8 mouse cellular contexts compared by ENCODE assay signal in genomic region chr14:47187666-47188360, GRCm38 (mm10). TPM values are rescaled to one million over a fixed set of nuclear protein-coding genes. Genes with fewer than 3 reads are reported as not detected.
DNase-seq lines count a peak whose midpoint lies in the region; ATAC-seq and TF ChIP-seq lines count a peak whose summit lies in the region.

No protein-coding gene starts in this region.

- peak; percentile 9 for DNase-seq in gastrocnemius, adult 18-20 months (ENCODE audit: low spot score)
- DNase-seq in gastrocnemius, postnatal 36 days, result no peak
- DNase-seq in embryonic facial prominence, embryonic 14.5 days (ENCODE audit: low spot score), result no peak
- no peak for DNase-seq in hindbrain, postnatal 0 days (ENCODE audit: low spot score)
- DNase-seq in lung, embryonic 14.5 days, result no peak
- DNase-seq in spleen, postnatal 10 days (ENCODE audit: low spot score in 2 of 2), result peak; percentile 53 to 61
- no peak for DNase-seq in right cerebral cortex, postnatal 25 days
- DNase-seq in gastrocnemius, adult 8-10 months (ENCODE audit: low spot score in 2 of 2), result no peak

- H3K4me1 ChIP-seq in embryonic facial prominence, embryonic 14.5 days (ENCODE audit: control insufficient read depth, insufficient read depth, low read length), result peaks cover 7% of the 10 kb centered on the region; the same call in 1 of the 2 replicates
- H3K4me1 ChIP-seq in hindbrain, postnatal 0 days (ENCODE audit: insufficient read depth, low read length), result peaks cover 4% of the 10 kb centered on the region; the same call in 1 of the 2 replicates
- no peaks in the 10 kb centered on the region for H3K4me1 ChIP-seq in lung, embryonic 14.5 days (ENCODE audit: insufficient read depth)

- peak overlapping the region; percentile 100 for H3K4me2 ChIP-seq in embryonic facial prominence, embryonic 14.5 days (ENCODE audit: low read depth, low read length)
- H3K4me2 ChIP-seq in hindbrain, postnatal 0 days (ENCODE audit: low read depth, low read length), result peak overlapping the region; percentile 100
- H3K4me2 ChIP-seq in lung, embryonic 14.5 days, result peak overlapping the region; percentile 99

- no peak overlapping the region for H3K9ac ChIP-seq in embryonic facial prominence, embryonic 14.5 days (ENCODE audit: low read depth, low read length)
- H3K9ac ChIP-seq in hindbrain, postnatal 0 days (replicated peaks; ENCODE audit: low read length), result no peak overlapping the region
- H3K9ac ChIP-seq in lung, embryonic 14.5 days, result no peak overlapping the region

- TF ChIP-seq CTCF in hindbrain, postnatal 0 days (IDR thresholded peaks at IDR 0.05; ENCODE audit: low read depth), result no peak
- no peak for TF ChIP-seq CTCF in lung, embryonic 14.5 days (IDR thresholded peaks at IDR 0.05; ENCODE audit: low read depth)

- 35% methylated on average over 12 of the region's 12 CpGs for WGBS in embryonic facial prominence, embryonic 14.5 days
- 39% methylated on average over 12 of the region's 12 CpGs for WGBS in hindbrain, postnatal 0 days
- WGBS in lung, embryonic 14.5 days, result 35% methylated on average over 12 of the region's 12 CpGs

- no peaks in the 10 kb centered on the region for H3K9me3 ChIP-seq in embryonic facial prominence, embryonic 14.5 days (ENCODE audit: control insufficient read depth, low read length)
- H3K9me3 ChIP-seq in hindbrain, postnatal 0 days (ENCODE audit: low read length), result no peaks in the 10 kb centered on the region
- no peaks in the 10 kb centered on the region for H3K9me3 ChIP-seq in lung, embryonic 14.5 days (ENCODE audit: low read depth, low read length)

- no peak for ATAC-seq in embryonic facial prominence, embryonic 14.5 days (ENCODE audit: low read depth)
- no peak for ATAC-seq in hindbrain, postnatal 0 days
- no peak for ATAC-seq in lung, embryonic 14.5 days (ENCODE audit: insufficient read depth)

- no peak overlapping the region for H3K4me3 ChIP-seq in embryonic facial prominence, embryonic 14.5 days (ENCODE audit: low read depth, low read length)
- H3K4me3 ChIP-seq in hindbrain, postnatal 0 days (ENCODE audit: low read length), result peak overlapping the region; percentile 81; the same call in 1 of the 2 replicates
- H3K4me3 ChIP-seq in lung, embryonic 14.5 days (ENCODE audit: low read depth, low read length), result peak overlapping the region; percentile 62; the same call in 1 of the 2 replicates

- H3K27ac ChIP-seq in embryonic facial prominence, embryonic 14.5 days (replicated peaks; ENCODE audit: low read depth, low read length), result no peak overlapping the region
- H3K27ac ChIP-seq in hindbrain, postnatal 0 days, result no peak overlapping the region
- no peak overlapping the region for H3K27ac ChIP-seq in lung, embryonic 14.5 days (ENCODE audit: low read depth)

- H3K36me3 ChIP-seq in embryonic facial prominence, embryonic 14.5 days (ENCODE audit: control insufficient read depth, insufficient read depth, low read length), result no peaks in the 10 kb centered on the region
- no peaks in the 10 kb centered on the region for H3K36me3 ChIP-seq in hindbrain, postnatal 0 days (ENCODE audit: insufficient read depth, low read length)
- H3K36me3 ChIP-seq in lung, embryonic 14.5 days (ENCODE audit: insufficient read depth), result no peaks in the 10 kb centered on the region

- intact Hi-C loops in gastrocnemius, postnatal 36 days (cut with DNase I), result loop anchor here (5.0 kb wide), 1 partner anchor 306 kb away; the partner anchor contains the start of gene Samd4

- H3K27me3 ChIP-seq in embryonic facial prominence, embryonic 14.5 days (replicated peaks; ENCODE audit: control insufficient read depth, insufficient read depth, low read length), result peaks cover 19% of the 10 kb centered on the region
- peaks cover 7% of the 10 kb centered on the region; the same call in 1 of the 2 replicates for H3K27me3 ChIP-seq in hindbrain, postnatal 0 days (ENCODE audit: insufficient read depth, low read length)
- peaks cover 9% of the 10 kb centered on the region for H3K27me3 ChIP-seq in lung, embryonic 14.5 days (ENCODE audit: insufficient read depth, low read length)

RNA-seq across cellular contexts. Expression of gene Gch1, which starts 1.4 kb away (rescaled TPM):
- total RNA-seq in gastrocnemius, adult 18-20 months (2021), result 1 to 10 TPM; 1.9 to 3.6 TPM
- 1 to 10 TPM; 2.0 to 2.6 TPM for total RNA-seq in gastrocnemius, postnatal 36 days (2021)
- polyA plus RNA-seq in embryonic facial prominence, embryonic 14.5 days (2014; fragmentation: Nextera tagmentation; extraction: Ambion mirVana), result 2.1 and 2.3 TPM in 2 replicates
- total RNA-seq in hindbrain, postnatal 0 days (2014; rRNA removed), result 6.2 and 10.7 TPM in 2 replicates
- polyA plus RNA-seq in hindbrain, postnatal 0 days (2015; fragmentation: Nextera tagmentation; extraction: Ambion mirVana), result 6.1 and 6.2 TPM in 2 replicates
- 3.5 and 4.1 TPM in 2 replicates for polyA plus RNA-seq in lung, embryonic 14.5 days (2014; fragmentation: Nextera tagmentation; extraction: Ambion mirVana)
- 1 to 10 TPM; 1.7 to 2.6 (median 2.4) TPM for total RNA-seq in gastrocnemius, adult 8-10 months (2022)

Comparison
In these comparisons a context has a peak if more than half of its experiments do, and no peak if none do; other contexts are left out.
1. DNase-seq: peak in gastrocnemius, adult 18-20 months (single experiment) and spleen, postnatal 10 days (2 of 2); none in gastrocnemius, postnatal 36 days (0 of 2), embryonic facial prominence, embryonic 14.5 days (single experiment), hindbrain, postnatal 0 days (single experiment), lung, embryonic 14.5 days (single experiment), right cerebral cortex, postnatal 25 days (single experiment) and gastrocnemius, adult 8-10 months (0 of 2).
2. Peak in every context shown above with its lines, with median percentiles within 50 percentile points of each other: H3K4me2 ChIP-seq.